Mouse (Mus musculus) MEL (cell line): ENCODE data around the gene Bpgm. TPM values are rescaled to one million over a fixed set of nuclear protein-coding genes. Genes with fewer than 3 reads are reported as not detected.
A peak's percentile ranks its signal among the peaks of the same experiment; 100 is the strongest.

Experiments
- DNase-seq: peaks from one replicate; pipeline ENCODE4 v3.0.0; 2011; ENCODE audit warnings: low read depth, low spot score
- H3K27ac ChIP-seq: 2 replicates; pipeline ENCODE4 v1.5.1; 2012; ENCODE audit warnings: low read depth, mild to moderate bottlenecking, control low read depth, low read length, moderate library complexity; ENCODE audit not compliant: control insufficient read depth
- H3K27me3 ChIP-seq, 2 experiments: fragments of 150-350 bp in 1 of 2; sonication (generic) in 1 of 2; 2 replicates each; pipeline ENCODE4 v1.6.1; 2012; ENCODE audit warnings: low read length in 2 of 2, mild to moderate bottlenecking in 2 of 2, improper control_type of control experiment in 1 of 2, moderate library complexity in 1 of 2; ENCODE audit not compliant: insufficient read depth in 2 of 2, control insufficient read depth in 1 of 2
- H3K36me3 ChIP-seq, 2 experiments: 2 replicates each; pipeline ENCODE4 v1.6.1; 2012 to 2014; ENCODE audit warnings: low read length in 2 of 2, improper control_type of control experiment in 1 of 2, inconsistent platforms in 1 of 2, mild to moderate bottlenecking in 1 of 2; ENCODE audit not compliant: insufficient read depth in 2 of 2, control insufficient read depth in 1 of 2
- H3K4me1 ChIP-seq, 2 experiments: fragments of 150-350 bp in 1 of 2; sonication (generic) in 1 of 2; 2 replicates each; pipeline ENCODE4 v1.6.1; 2012; ENCODE audit warnings: low read length in 2 of 2, improper control_type of control experiment in 1 of 2, mild to moderate bottlenecking in 1 of 2; ENCODE audit not compliant: insufficient read depth in 2 of 2, control insufficient read depth in 1 of 2
- H3K4me3 ChIP-seq, 2 experiments: fragments of 150-350 bp in 1 of 2; sonication (generic) in 1 of 2; 2 replicates each; pipeline ENCODE4 v1.5.1; 2012; ENCODE audit warnings: low read depth in 2 of 2, low read length in 2 of 2, mild to moderate bottlenecking in 2 of 2, moderate library complexity in 2 of 2, control low read depth in 1 of 2, improper control_type of control experiment in 1 of 2; ENCODE audit not compliant: control insufficient read depth in 1 of 2, insufficient read depth in 1 of 2
- H3K79me2 ChIP-seq: 2 replicates; pipeline ENCODE4 v1.6.1; 2012; ENCODE audit warnings: mild to moderate bottlenecking, low read length, moderate library complexity; ENCODE audit not compliant: control insufficient read depth, poor library complexity, insufficient read depth
- H3K9ac ChIP-seq: 2 replicates; pipeline ENCODE4 v1.6.1; 2012; ENCODE audit warnings: low read depth, mild to moderate bottlenecking, control low read depth, low read length, moderate library complexity; ENCODE audit not compliant: control insufficient read depth, poor library complexity, severe bottlenecking
- H3K9me3 ChIP-seq: fragments of 150-350 bp; sonication (generic); replicated peaks from 2 replicates; pipeline ENCODE4 v1.6.1; 2012; ENCODE audit warnings: mild to moderate bottlenecking, low read length, improper control_type of control experiment, moderate library complexity; ENCODE audit not compliant: insufficient read depth
- BHLHE40 ChIP-seq: IDR thresholded peaks from 2 replicates; pipeline ENCODE4 v1.6.1; 2012; ENCODE audit warnings: low read depth, mild to moderate bottlenecking, inconsistent platforms, low read length, improper control_type of control experiment, borderline replicate concordance
- ELF1 ChIP-seq: IDR thresholded peaks from 2 replicates; pipeline ENCODE4 v1.6.1; 2014; ENCODE audit warnings: low read depth, mild to moderate bottlenecking, inconsistent platforms, low read length, improper control_type of control experiment, moderate library complexity
- ETS1 ChIP-seq: IDR thresholded peaks from 2 replicates; pipeline ENCODE4 v1.6.1; 2012; ENCODE audit warnings: low read depth, mild to moderate bottlenecking, inconsistent platforms, low read length, improper control_type of control experiment, moderate library complexity
- HCFC1 ChIP-seq: IDR thresholded peaks from 2 replicates; pipeline ENCODE4 v1.6.1; 2012; ENCODE audit warnings: low read depth, mild to moderate bottlenecking, inconsistent platforms, low read length, improper control_type of control experiment, moderate library complexity
- JUND ChIP-seq: IDR thresholded peaks from 2 replicates; pipeline ENCODE4 v1.6.1; 2011; ENCODE audit warnings: low read depth, mild to moderate bottlenecking, improper control_type of control experiment, low read length
- KAT2A ChIP-seq: conservative IDR thresholded peaks from 2 replicates; pipeline ENCODE4 v1.6.1; 2012; ENCODE audit warnings: low read depth, low read length, improper control_type of control experiment, inconsistent platforms
- MAFK ChIP-seq: IDR thresholded peaks from 2 replicates; pipeline ENCODE4 v1.6.1; 2011; ENCODE audit warnings: low read depth, mild to moderate bottlenecking, low read length, improper control_type of control experiment, borderline replicate concordance
- MAX ChIP-seq: IDR thresholded peaks from 2 replicates; pipeline ENCODE4 v1.6.1; 2011; ENCODE audit warnings: low read length, improper control_type of control experiment
- MAZ ChIP-seq: IDR thresholded peaks from 2 replicates; pipeline ENCODE4 v1.6.1; 2012; ENCODE audit warnings: low read depth, mild to moderate bottlenecking, inconsistent platforms, low read length, improper control_type of control experiment
- MXI1 ChIP-seq: IDR thresholded peaks from 2 replicates; pipeline ENCODE4 v1.6.1; 2011; ENCODE audit warnings: mild to moderate bottlenecking, low read depth, low read length, improper control_type of control experiment
- MYB ChIP-seq: IDR thresholded peaks from 2 replicates; pipeline ENCODE4 v1.6.1; 2011; ENCODE audit warnings: mild to moderate bottlenecking, low read depth, low read length, improper control_type of control experiment
- MYC ChIP-seq: IDR thresholded peaks from 2 replicates; pipeline ENCODE4 v1.6.1; 2011; ENCODE audit warnings: low read depth, mild to moderate bottlenecking, low read length, improper control_type of control experiment, moderate library complexity
- POLR2A ChIP-seq, 2 experiments: IDR thresholded peaks; 2 replicates each; pipeline ENCODE4 v1.6.1; 2011 to 2012; ENCODE audit warnings: low read length in 2 of 2, mild to moderate bottlenecking in 2 of 2, control low read depth in 1 of 2, improper control_type of control experiment in 1 of 2, low read depth in 1 of 2, moderate library complexity in 1 of 2; ENCODE audit not compliant: control insufficient read depth in 1 of 2, insufficient read depth in 1 of 2, poor library complexity in 1 of 2
- POLR2AphosphoS2 ChIP-seq: IDR thresholded peaks from 2 replicates; pipeline ENCODE4 v1.6.1; 2011; ENCODE audit warnings: low read length, improper control_type of control experiment
- POLR2AphosphoS5 ChIP-seq: IDR thresholded peaks from 2 replicates; pipeline ENCODE4 v1.6.1; 2012; ENCODE audit warnings: low read depth, borderline replicate concordance, mild to moderate bottlenecking, inconsistent platforms, low read length, moderate library complexity, mixed read lengths
- RAD21 ChIP-seq: IDR thresholded peaks from 2 replicates; pipeline ENCODE4 v1.6.1; 2011; ENCODE audit warnings: mild to moderate bottlenecking, low read depth, low read length, improper control_type of control experiment
- SIN3A ChIP-seq: IDR thresholded peaks from 2 replicates; pipeline ENCODE4 v1.6.1; 2012; ENCODE audit warnings: low read length, improper control_type of control experiment, inconsistent platforms
- SMC3 ChIP-seq: IDR thresholded peaks from 2 replicates; pipeline ENCODE4 v1.6.1; 2011; ENCODE audit warnings: low read depth, low read length, improper control_type of control experiment
- TAL1 ChIP-seq: IDR thresholded peaks from 2 replicates; pipeline ENCODE4 v1.6.1; 2012; ENCODE audit warnings: mild to moderate bottlenecking, inconsistent platforms, low read length, moderate library complexity, mixed read lengths
- TBP ChIP-seq: IDR thresholded peaks from 2 replicates; pipeline ENCODE4 v1.8.0; 2011; ENCODE audit warnings: low read depth, low read length, improper control_type of control experiment
- TCF12 ChIP-seq: IDR thresholded peaks from 2 replicates; pipeline ENCODE4 v1.6.1; 2014; ENCODE audit warnings: low read depth, mild to moderate bottlenecking, inconsistent platforms, low read length, improper control_type of control experiment, moderate library complexity
- UBTF ChIP-seq: IDR thresholded peaks from 2 replicates; pipeline ENCODE4 v1.6.1; 2012; ENCODE audit warnings: low read depth, mild to moderate bottlenecking, inconsistent platforms, low read length, improper control_type of control experiment, moderate library complexity, borderline replicate concordance; ENCODE audit not compliant: insufficient read depth
- USF1 ChIP-seq: IDR thresholded peaks from 2 replicates; pipeline ENCODE4 v1.6.1; 2014; ENCODE audit warnings: low read depth, mild to moderate bottlenecking, inconsistent platforms, low read length, improper control_type of control experiment, moderate library complexity
- USF2 ChIP-seq, 2 experiments: IDR thresholded peaks; 2 replicates each; pipeline ENCODE4 v1.6.1; 2011 to 2012; ENCODE audit warnings: improper control_type of control experiment in 2 of 2, low read length in 2 of 2, borderline replicate concordance in 1 of 2, inconsistent platforms in 1 of 2, low read depth in 1 of 2, mild to moderate bottlenecking in 1 of 2; ENCODE audit not compliant: insufficient read depth in 1 of 2
- ZC3H11A ChIP-seq: IDR thresholded peaks from 2 replicates; pipeline ENCODE4 v1.6.1; 2012; ENCODE audit warnings: low read depth, mild to moderate bottlenecking, inconsistent platforms, low read length, improper control_type of control experiment
- ZNF384 ChIP-seq: IDR thresholded peaks from 2 replicates; pipeline ENCODE4 v1.6.1; 2012; ENCODE audit warnings: low read depth, mild to moderate bottlenecking, inconsistent platforms, low read length, improper control_type of control experiment
- polyA plus RNA-seq, 2 experiments: library from polyadenylated mRNA; stranded (reverse) in 1 of 2; unstranded in 1 of 2; fragments of >175 nt in 1 of 2; fragments of >200 nt in 1 of 2; gene quantifications; 2 replicates each; pipeline versions ENCODE4 v1.2.1 to v1.2.4; 2012; ENCODE audit warnings: low replicate concordance in 2 of 2, low read depth in 1 of 2; ENCODE audit not compliant: insufficient read length in 2 of 2, insufficient read depth in 1 of 2, missing spikeins in 1 of 2
- total RNA-seq: library from RNA; depleted of rRNA; stranded (reverse); fragments of 300-350 nt; gene quantifications from 2 replicates; pipeline ENCODE4 v1.2.3, GENCODE M21; 2012

Bpgm gene
- total and polyA plus RNA-seq, 3 experiments = 11.1 to 14.1 TPM; not detected in 1

DNA sequence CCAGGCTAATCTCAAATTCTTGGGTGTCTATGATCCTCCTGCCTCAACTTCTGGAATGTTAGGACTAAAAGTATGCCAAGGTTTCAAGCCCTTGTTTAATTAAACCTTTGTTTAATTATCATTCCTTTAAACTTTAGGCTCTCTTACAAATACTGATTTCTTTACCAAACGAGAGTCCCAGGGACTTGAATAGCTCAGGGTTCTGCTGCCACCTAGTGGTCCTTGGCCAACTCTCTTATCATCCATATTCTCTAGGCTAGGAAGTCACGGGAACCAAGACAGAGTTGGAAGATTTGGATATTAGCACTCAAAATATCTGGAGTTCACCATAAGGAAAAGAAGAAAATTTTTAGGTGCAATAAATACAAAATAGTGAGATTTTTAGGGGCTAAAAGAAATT, 28.0 kb upstream of the Bpgm start (continued):
- TF ChIP-seq MYC = no peak
- TF ChIP-seq BHLHE40 = 0 out of 2 replicates have a peak, but pooled peaks have one; percentile 11
- TF ChIP-seq TCF12 = no peak
- TF ChIP-seq ZC3H11A = peak; percentile 53
- no peak for TF ChIP-seq UBTF
- no peak for TF ChIP-seq TAL1
- peak; percentile 75 for TF ChIP-seq SMC3
- TF ChIP-seq MYB = no peak
- TF ChIP-seq MAZ = no peak
- TF ChIP-seq POLR2AphosphoS2 = no peak
- no peak for TF ChIP-seq POLR2A (IDR thresholded peaks at IDR 0.05; ENCODE audit: control insufficient read depth in 1 of 2, insufficient read depth in 1 of 2, low read depth in 1 of 2, low read length in 2 of 2, poor library complexity in 1 of 2)
- TF ChIP-seq USF2 (IDR thresholded peaks at IDR 0.05; ENCODE audit: borderline replicate concordance in 1 of 2, insufficient read depth in 1 of 2, low read depth in 1 of 2, low read length in 2 of 2) = no peak
- TF ChIP-seq, all 39 proteins: peak for 6

- Histone ChIP-seq H3K36me3 (no peaks in the 10 kb centered on the region), H3K9ac (no peak overlapping the region), H3K79me2 (no peaks in the 10 kb centered on the region), H3K4me3 (no peak overlapping the region), H3K27ac (no peak overlapping the region), H3K9me3 (no peaks in the 10 kb centered on the region), H3K27me3 (peaks cover 9 to 29% of the 10 kb centered on the region in 2 experiments), H3K4me1 (no peaks in the 10 kb centered on the region)
- no peak for DNase-seq
- no peak for TF ChIP-seq TCF12
- TF ChIP-seq SMC3 = no peak
- TF ChIP-seq RAD21 = no peak
- no peak for TF ChIP-seq USF1
- TF ChIP-seq POLR2AphosphoS5 = no peak
- TF ChIP-seq BHLHE40 = no peak
- no peak for TF ChIP-seq TBP
- TF ChIP-seq KAT2A = no peak
- TF ChIP-seq HCFC1 = no peak
- no peak for TF ChIP-seq ELF1
- TF ChIP-seq MXI1 = no peak
- no peak for TF ChIP-seq MAX
- TF ChIP-seq USF2 (IDR thresholded peaks at IDR 0.05; ENCODE audit: borderline replicate concordance in 1 of 2, insufficient read depth in 1 of 2, low read depth in 1 of 2, low read length in 2 of 2) = no peak
- no peak for TF ChIP-seq ETS1
- no peak for TF ChIP-seq ZNF384
- no peak for TF ChIP-seq JUND
- TF ChIP-seq ZC3H11A = no peak
- no peak for TF ChIP-seq MAFK
- TF ChIP-seq SIN3A = no peak
- no peak for TF ChIP-seq UBTF
Observed at GRCm38 (mm10) chr6:34448696-34449095, 27.3 kb upstream of the Bpgm start.
